Mouse (Mus musculus): ENCODE data around the gene Gm45837. TPM values are rescaled to one million over a fixed set of nuclear protein-coding genes. Genes with fewer than 3 reads are reported as not detected.

Gm45837 gene
- total RNA-seq, 2 experiments from 2014 or later, result 35.6 TPM; not detected in 1

- ATAC-seq (ENCODE audit: poor library complexity, severe bottlenecking), result peak; percentile 73
Measured at GRCm38 (mm10) chr7:101427736-101428135, 17.1 kb downstream of the Gm45837 start.

DNA sequence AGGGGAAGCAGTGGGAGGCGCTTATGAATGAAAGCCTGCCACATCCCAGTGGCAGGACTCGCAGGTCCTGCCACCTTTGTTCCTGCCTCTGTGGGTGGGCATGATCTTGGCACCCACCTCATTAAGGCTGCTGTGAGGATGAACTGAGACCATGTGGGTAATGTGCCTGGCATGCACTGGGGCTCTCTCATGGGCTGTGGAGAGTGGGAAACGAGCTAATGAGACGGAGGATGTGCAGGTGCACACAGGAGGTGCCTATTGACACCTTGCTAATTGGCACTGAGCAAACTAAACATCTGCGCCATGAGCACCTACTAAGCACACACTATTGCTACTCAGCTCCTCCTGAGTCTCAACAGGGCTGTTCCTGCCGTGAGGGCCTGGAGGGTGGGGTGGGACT is 24.4 kb downstream of the Gm45837 start:
- ATAC-seq (ENCODE audit: poor library complexity, severe bottlenecking), result no peak

DNA sequence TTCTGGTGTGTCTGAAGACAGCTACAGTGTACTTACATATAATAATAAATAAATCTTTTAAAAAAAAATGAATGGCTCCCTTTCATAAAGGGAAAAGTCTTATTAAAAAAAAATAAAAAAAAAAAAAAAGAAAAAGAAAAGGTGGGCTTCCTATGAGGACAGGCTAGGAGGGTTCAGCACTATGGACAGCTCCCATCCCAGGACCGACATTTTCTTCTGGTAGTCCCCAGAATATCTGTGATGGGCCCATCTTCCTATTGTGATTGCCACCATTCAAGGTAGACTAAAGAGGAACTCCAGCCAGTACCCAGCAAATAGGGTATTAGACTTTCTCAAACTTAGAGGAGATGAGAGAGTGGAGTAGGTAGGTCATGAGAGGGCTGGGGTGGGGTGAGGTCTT is 27.2 kb downstream of the Gm45837 start:
- no peak for ATAC-seq (ENCODE audit: poor library complexity, severe bottlenecking)

DNA sequence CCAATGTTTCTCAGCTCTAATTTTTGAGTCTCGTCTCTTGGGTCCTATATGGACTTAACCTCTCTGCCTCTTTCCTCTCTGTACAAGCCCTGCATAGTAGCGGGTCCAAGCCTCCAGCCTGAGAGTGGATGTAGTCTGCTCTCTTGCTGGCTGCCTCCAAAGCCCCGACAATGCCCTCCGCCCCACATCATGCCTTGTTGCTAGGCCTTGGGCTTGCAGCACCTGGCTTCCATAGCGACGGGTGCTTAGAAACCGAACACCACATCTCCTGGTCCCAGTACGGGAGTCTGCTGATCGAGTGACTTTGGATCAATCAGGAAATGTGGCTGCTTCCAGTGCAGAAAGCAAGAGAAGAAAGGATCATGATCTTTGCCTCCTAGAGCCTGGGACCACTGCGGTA is 32.4 kb downstream of the Gm45837 start:
- no peak for ATAC-seq (ENCODE audit: poor library complexity, severe bottlenecking)

GRCm38 (mm10) chr7:101444211-101444610 is 33.5 kb downstream of the Gm45837 start:
- ATAC-seq (ENCODE audit: poor library complexity, severe bottlenecking), result no peak

GRCm38 (mm10) chr7:101449855-101450254 is 39.2 kb downstream of the Gm45837 start:
- no peak for ATAC-seq (ENCODE audit: poor library complexity, severe bottlenecking)

DNA sequence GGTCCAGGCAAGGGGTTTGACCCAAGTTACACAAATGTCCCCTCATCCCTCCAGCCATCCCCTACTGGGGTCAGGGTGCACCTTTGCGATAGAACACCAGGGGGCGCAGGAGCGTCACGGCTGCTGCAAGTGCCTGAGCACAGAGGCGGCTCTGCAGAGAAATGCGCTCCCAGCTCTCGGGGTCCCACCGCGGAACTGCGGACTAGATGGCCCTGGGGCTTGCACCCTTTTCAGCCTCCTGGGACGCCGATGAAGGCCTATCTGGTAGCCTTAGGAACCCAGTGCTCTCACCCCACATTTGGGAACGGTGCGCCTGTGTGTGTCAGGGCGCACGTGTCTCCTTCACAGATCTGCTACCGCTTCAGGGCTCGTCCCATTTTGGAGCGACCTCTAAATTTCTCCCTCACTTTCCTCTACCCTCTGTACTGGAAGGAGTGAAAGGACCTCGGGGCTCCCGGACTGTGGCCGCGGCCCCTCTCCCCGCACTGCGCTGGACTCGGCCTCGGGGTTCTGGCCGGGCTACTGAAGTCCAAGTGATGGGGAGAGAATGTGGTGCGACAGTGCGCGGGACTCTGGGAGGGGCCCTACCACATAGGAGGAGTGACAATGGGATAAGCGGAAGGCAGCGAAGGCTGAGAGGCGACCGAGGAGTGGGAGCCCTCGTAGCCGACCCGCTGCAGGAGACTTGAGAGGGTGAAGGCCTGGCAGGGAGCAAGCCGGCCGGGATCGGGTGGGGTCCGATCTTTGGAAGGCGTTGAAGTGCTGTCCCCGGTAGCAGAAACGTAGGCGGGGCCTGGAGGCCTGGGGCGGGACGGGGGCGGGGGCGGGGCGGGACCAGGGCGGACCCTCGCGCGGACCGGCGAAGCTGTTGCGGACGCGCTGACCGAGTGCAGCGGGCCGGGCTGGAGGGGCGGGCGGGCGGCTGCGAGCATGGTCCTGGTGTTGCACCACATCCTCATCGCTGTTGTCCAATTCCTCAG is 40.0 kb downstream of the Gm45837 start:
- ATAC-seq (ENCODE audit: poor library complexity, severe bottlenecking), result peak; percentile 70

DNA sequence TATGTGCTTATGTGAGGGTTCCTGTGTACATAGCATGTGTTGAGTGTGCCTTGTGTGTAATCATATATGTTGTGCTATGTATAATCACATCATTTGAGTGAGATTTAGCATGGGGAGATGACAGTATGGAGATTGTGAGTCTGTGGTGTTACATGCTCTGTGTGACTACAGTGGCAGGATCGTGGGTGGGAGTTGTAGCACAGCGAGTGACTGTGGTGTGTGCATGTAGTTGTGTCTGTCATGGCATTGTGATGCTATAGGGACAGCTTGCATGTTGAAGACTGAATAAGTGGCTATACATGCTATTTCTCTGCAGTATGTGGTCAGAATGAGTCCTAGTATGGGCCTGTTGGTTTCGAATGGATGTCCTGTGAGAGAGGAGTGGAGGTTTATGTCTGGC is 42.0 kb downstream of the Gm45837 start:
- ATAC-seq (ENCODE audit: poor library complexity, severe bottlenecking), result no peak

GRCm38 (mm10) chr7:101453296-101453695 is 42.6 kb downstream of the Gm45837 start:
- no peak for ATAC-seq (ENCODE audit: poor library complexity, severe bottlenecking)

DNA sequence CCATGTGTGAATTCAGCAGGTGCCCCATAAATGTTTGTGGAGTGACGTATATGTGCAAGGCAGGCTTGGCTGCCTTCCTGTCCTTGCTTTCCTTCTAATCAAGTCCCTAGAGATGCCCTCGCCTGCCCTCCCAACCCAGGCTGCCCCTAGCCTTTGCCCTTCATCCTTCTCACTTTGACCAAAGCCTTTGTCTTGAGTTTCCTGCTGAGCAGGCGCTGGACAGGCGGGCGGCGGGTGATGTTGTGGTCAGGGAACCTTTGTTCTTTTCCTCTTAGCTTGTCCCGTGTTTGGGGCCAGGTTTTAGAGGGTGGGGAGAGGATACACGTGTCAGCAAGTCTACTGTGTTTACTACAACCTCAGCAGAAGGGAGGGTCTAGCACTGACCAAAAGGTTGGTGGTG is 43.0 kb downstream of the Gm45837 start:
- no peak for ATAC-seq (ENCODE audit: poor library complexity, severe bottlenecking)

- peak; percentile 27; the same call in 1 of the 2 replicates for ATAC-seq (ENCODE audit: poor library complexity, severe bottlenecking)
Measured at GRCm38 (mm10) chr7:101454479-101454878, 43.8 kb downstream of the Gm45837 start.

DNA sequence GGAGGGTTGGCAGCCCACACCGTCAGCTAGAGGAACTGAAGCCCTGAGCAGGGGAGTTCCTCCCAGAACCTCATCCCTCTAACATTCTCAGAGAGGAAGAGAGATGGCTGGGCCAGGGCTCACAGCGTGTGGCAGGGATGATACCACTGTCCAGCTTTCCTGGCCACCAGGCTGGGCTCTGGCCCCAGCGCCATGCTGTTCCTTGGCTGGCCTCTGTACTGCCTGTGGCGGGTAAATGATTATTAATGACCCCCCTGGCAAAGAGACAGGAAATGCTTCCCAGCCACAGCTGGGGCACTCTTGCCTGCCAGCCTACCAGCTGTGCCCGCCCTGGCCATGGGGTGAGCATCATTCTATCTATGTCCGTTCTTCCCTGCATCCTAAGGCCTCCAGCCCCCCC is 44.5 kb downstream of the Gm45837 start:
- ATAC-seq (ENCODE audit: poor library complexity, severe bottlenecking), result no peak

- no peak for ATAC-seq (ENCODE audit: poor library complexity, severe bottlenecking)
Measured at GRCm38 (mm10) chr7:101456318-101456717, 45.6 kb downstream of the Gm45837 start.

DNA sequence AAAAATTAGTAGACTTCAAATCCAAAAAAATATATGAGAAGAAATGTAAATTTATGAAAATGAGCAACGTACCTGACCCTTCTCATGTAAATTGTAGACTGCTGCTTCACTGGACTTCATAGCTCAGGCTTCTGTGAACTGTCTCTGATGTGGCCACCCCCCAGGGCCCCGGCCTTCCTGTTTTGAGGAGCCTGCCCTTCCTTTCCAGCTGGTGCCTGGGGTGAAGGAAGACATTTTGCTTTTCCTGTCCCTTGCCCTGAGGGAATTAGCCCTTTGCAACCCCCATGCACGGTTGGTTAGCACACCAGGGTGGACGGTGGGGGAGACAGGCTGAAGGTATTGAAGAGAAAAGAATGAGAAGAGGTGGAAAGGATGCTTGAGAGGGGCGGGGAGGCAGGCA is 46.1 kb downstream of the Gm45837 start:
- ATAC-seq (ENCODE audit: poor library complexity, severe bottlenecking), result no peak

DNA sequence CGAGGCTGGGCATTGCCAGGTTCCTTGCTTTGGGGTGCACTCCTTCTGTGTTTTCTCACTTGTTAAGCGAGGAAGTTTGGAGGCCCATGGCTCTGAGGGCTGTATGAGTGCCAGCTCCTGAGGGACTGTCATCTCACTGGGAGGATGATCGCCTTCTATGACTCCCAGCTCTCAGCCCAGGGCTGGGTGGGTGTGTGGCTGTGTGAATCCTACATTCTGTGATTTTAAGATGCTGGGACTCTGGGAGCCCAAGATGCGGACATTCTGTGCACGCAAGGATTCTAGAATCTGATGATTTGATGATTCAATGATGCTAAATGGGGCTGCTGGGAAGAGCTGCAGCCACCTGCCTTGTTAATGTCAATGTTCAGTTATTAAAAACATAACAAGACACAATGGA is 46.6 kb downstream of the Gm45837 start:
- ATAC-seq (ENCODE audit: poor library complexity, severe bottlenecking), result no peak

GRCm38 (mm10) chr7:101457801-101458200 is 47.1 kb downstream of the Gm45837 start:
- ATAC-seq (ENCODE audit: poor library complexity, severe bottlenecking), result 0 out of 2 replicates have a peak, but pooled peaks have one; percentile 13

DNA sequence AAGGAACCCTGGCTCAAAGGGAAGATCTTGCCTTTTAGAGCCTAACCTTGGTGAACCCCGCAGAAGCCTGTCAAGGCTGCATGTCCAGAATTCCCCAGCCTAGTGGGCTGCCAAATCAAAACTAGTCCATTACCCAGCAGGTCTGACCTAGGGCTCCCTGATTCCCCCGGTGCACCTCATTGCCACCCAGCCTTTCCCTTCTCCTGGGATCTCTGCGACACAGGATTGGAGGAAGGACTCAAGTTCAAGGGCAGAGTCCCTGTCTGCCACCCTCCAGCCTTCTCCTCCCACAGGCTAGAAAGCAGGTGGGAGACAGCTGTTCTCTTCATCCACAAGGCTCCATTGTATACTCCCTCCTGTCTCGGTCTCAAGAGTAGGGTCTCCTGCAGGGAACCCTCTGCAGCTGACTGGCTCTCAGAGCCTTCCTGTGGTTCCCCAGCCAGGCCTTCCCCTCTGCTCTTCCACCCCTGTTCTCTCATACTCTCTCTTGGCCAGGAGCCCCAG is 47.6 kb downstream of the Gm45837 start:
- no peak for ATAC-seq (ENCODE audit: poor library complexity, severe bottlenecking)

DNA sequence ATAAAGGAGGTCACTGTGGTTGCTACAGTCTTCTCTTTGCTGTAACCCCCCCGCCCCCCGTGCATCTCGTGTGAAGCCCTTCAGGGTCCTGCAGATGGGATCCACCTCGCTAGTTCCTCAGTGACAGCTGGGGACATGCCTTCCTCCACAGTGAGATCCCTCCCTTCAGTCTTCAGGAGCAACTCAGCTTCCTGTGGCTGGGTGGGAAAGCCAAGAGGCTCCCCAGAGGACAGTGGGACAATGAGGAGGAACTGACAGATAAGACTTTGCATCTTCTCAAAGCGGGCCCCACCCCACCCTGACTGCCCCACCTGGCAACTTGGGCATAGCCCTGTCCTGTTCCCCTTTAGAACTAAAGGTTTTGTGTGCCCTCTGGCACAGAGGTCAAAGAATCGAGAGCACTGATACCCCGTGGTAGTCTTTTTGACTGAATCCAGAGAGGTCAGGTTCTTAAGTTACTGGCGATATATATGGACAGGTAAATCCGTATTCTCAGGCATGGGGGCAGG is 48.7 kb downstream of the Gm45837 start:
- ATAC-seq (ENCODE audit: poor library complexity, severe bottlenecking), result no peak

DNA sequence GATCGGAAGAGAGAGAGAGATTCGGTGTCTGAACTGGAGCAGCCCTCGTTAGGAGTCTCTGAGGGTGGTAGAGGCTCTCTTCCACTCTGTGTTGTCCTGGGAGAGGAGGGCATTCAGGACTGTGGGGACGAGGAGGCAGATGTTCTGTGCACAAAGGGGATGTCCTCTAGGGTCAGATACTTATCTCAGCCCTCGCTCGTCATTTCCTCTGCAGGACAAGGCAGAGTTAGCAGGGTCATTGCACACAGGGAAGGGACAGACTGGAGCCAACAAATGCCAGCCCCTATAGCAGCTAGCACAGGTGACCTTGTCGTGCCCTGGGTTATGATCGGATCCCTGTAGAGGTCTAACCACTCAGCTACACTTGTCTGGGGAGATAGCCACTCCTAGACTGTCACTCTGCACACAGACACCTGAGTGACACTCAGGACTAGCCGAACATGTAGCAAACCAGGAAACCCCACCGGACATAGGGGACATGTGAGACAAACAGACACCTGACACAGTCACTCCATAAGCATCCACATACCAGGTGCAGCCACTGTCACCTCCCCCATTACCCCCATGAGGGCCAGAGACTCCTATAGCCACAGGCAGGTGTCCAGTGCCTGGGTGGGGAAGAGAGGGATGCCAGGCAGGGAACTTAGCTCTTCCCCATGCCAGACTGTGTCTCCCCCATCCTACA is 49.4 kb downstream of the Gm45837 start:
- 0 out of 2 replicates have a peak, but pooled peaks have one; percentile 9 for ATAC-seq (ENCODE audit: poor library complexity, severe bottlenecking)

DNA sequence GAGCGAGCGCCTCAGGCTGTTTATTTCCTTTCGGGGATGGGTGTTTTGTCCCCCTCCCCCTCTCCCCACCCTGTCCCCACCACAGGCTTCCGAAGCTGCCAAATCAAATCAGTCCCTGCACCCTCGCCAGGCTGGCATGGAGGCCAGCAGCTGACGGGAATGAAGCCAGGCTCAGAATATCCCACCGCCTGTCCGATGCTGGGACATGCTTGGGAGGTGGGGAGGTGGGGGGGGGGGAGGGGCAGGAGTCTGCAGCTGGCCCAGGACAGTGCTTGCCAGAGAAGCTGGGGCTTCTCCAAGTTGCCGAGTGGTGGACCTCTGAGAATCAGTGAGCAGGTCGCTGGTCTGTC is 49.9 kb downstream of the Gm45837 start:
- ATAC-seq (ENCODE audit: poor library complexity, severe bottlenecking), result no peak

GRCm38 (mm10) chr7:101461571-101461970 is 50.9 kb downstream of the Gm45837 start:
- ATAC-seq (ENCODE audit: poor library complexity, severe bottlenecking), result no peak

All from megakaryocyte, adult 5-6 weeks (primary cell).